Mouse (Mus musculus): ENCODE measurements around the gene Sppl2b. TPM values are rescaled to one million over a fixed set of nuclear protein-coding genes. Genes with fewer than 3 reads are reported as not detected.
A peak's percentile ranks its signal among the peaks of the same experiment; 100 is the strongest.

The Sppl2b gene
- polyA plus RNA-seq, 1 experiment from 2014 or later, result 31.9 TPM

- ATAC-seq (ENCODE audit: insufficient number of reproducible peaks, insufficient read depth, low FRiP score, low read depth), result peak; percentile 95
- H3K27me3 ChIP-seq (ENCODE audit: control insufficient read depth, insufficient read depth, low read length), result no peaks in the 10 kb centered on the region
- under 1% methylated on average over 72 of the region's 72 CpGs for WGBS
- peaks cover 7% of the 10 kb centered on the region for H3K4me1 ChIP-seq (ENCODE audit: control insufficient read depth, insufficient read depth, low read length)
- H3K9me3 ChIP-seq (ENCODE audit: control insufficient read depth, low read depth, low read length), result no peaks in the 10 kb centered on the region
- H3K9ac ChIP-seq (replicated peaks; ENCODE audit: low read depth, low read length), result peak within 1 kb of the TSS; percentile 78
- peak within 1 kb of the TSS; percentile 97 for H3K4me2 ChIP-seq (replicated peaks; ENCODE audit: low read depth, low read length)
- H3K36me3 ChIP-seq (ENCODE audit: control insufficient read depth, insufficient read depth, low read length), result peaks cover 28% of the 10 kb centered on the region
- peak within 1 kb of the TSS; percentile 64; the same call in 1 of the 2 replicates for H3K27ac ChIP-seq (ENCODE audit: low read length)
- peak within 1 kb of the TSS; percentile 73 for H3K4me3 ChIP-seq (ENCODE audit: low read depth, low read length)
Measured at GRCm38 (mm10) chr10:80900318-80901247, 45.5 kb downstream of the Sppl2b start, which contains the start of gene Timm13. Gene Timm13 (minus strand): TSS chr10:80900969.

DNA sequence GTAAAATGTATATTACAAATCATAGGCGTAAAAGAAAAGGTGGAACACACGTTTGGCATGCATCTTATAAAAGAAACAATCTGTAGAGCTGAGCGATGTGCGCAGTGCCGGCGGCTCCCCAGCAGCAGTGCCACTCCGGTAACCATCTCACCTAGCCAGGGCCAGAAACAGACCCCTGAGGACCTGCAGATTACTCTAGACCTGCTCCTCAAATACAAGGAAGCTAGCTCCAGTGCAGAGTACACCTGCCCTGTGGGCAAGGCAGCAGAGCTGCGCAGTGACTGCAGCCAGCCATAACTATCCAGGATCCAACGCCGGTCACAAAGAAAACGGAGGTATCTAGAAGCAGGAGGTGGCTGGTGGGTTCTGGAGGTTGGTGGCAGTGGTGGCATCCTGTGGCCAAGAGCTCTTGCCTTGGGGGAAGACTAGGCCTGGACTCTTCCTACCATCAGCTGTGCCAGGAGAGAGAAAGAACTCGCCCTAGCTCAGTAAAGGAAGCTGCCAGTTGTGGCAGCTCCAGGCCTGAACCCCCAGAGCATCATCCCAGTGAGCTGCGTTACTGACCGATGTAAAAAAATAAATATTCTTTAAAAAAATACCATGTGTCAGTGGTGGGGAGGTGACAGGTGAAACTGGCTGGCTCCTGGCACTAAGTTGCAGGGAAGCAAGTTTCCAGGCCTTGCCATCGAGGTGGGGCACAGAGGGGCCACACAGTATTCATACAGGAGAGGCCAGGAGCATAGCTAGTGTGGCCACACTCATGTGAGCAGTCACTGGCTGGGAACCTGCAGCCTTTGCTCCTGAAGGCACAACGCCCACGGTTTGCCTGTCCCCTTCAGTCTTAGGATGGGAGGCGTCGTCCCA lies 46.6 kb downstream of the Sppl2b start:
- H3K9me3 ChIP-seq (ENCODE audit: control insufficient read depth, low read depth, low read length), result no peaks in the 10 kb centered on the region
- 0 out of 2 replicates have a peak overlapping the region, but pooled peaks have one; percentile 3 for H3K4me3 ChIP-seq (ENCODE audit: low read depth, low read length)
- H3K9ac ChIP-seq (replicated peaks; ENCODE audit: low read depth, low read length), result no peak overlapping the region; the same call in 1 of the 2 replicates
- no peak for ATAC-seq (ENCODE audit: insufficient number of reproducible peaks, insufficient read depth, low FRiP score, low read depth)
- peaks cover 7% of the 10 kb centered on the region for H3K4me1 ChIP-seq (ENCODE audit: control insufficient read depth, insufficient read depth, low read length)
- peak overlapping the region; percentile 30 for H3K4me2 ChIP-seq (replicated peaks; ENCODE audit: low read depth, low read length)
- peak overlapping the region; percentile 39; the same call in 1 of the 2 replicates for H3K27ac ChIP-seq (ENCODE audit: low read length)
- 87% methylated on average over 19 of the region's 19 CpGs for WGBS
- no peaks in the 10 kb centered on the region for H3K27me3 ChIP-seq (ENCODE audit: control insufficient read depth, insufficient read depth, low read length)
- H3K36me3 ChIP-seq (ENCODE audit: control insufficient read depth, insufficient read depth, low read length), result peaks cover 31% of the 10 kb centered on the region

- peaks cover 7% of the 10 kb centered on the region for H3K4me1 ChIP-seq (ENCODE audit: control insufficient read depth, insufficient read depth, low read length)
- no peak overlapping the region for H3K27ac ChIP-seq (ENCODE audit: low read length)
- H3K9ac ChIP-seq (replicated peaks; ENCODE audit: low read depth, low read length), result no peak overlapping the region
- H3K36me3 ChIP-seq (ENCODE audit: control insufficient read depth, insufficient read depth, low read length), result peaks cover 34% of the 10 kb centered on the region
- H3K9me3 ChIP-seq (ENCODE audit: control insufficient read depth, low read depth, low read length), result no peaks in the 10 kb centered on the region
- H3K4me3 ChIP-seq (ENCODE audit: low read depth, low read length), result no peak overlapping the region
- H3K27me3 ChIP-seq (ENCODE audit: control insufficient read depth, insufficient read depth, low read length), result no peaks in the 10 kb centered on the region
- no peak for ATAC-seq (ENCODE audit: insufficient number of reproducible peaks, insufficient read depth, low FRiP score, low read depth)
- WGBS, result 91% methylated on average over 9 of the region's 9 CpGs
- no peak overlapping the region for H3K4me2 ChIP-seq (replicated peaks; ENCODE audit: low read depth, low read length)
Measured at GRCm38 (mm10) chr10:80902273-80902940, 47.3 kb downstream of the Sppl2b start.

GRCm38 (mm10) chr10:80903282-80903681 lies 48.2 kb downstream of the Sppl2b start:
- Histone ChIP-seq H3K27me3 (ENCODE audit: control insufficient read depth, insufficient read depth, low read length) (no peaks in the 10 kb centered on the region), H3K4me3 (ENCODE audit: low read depth, low read length) (no peak overlapping the region), H3K4me1 (ENCODE audit: control insufficient read depth, insufficient read depth, low read length) (peaks cover 7% of the 10 kb centered on the region), H3K4me2 (replicated peaks; ENCODE audit: low read depth, low read length) (no peak overlapping the region), H3K9ac (replicated peaks; ENCODE audit: low read depth, low read length) (no peak overlapping the region), H3K9me3 (ENCODE audit: control insufficient read depth, low read depth, low read length) (no peaks in the 10 kb centered on the region), H3K27ac (ENCODE audit: low read length) (no peak overlapping the region), H3K36me3 (ENCODE audit: control insufficient read depth, insufficient read depth, low read length) (peaks cover 43% of the 10 kb centered on the region)
- no peak for ATAC-seq (ENCODE audit: insufficient number of reproducible peaks, insufficient read depth, low FRiP score, low read depth)
- 90% methylated on average over 10 of the region's 10 CpGs for WGBS

- 90% methylated on average over 28 of the region's 28 CpGs for WGBS
- no peaks in the 10 kb centered on the region for H3K27me3 ChIP-seq (ENCODE audit: control insufficient read depth, insufficient read depth, low read length)
- no peak overlapping the region for H3K9ac ChIP-seq (replicated peaks; ENCODE audit: low read depth, low read length)
- H3K9me3 ChIP-seq (ENCODE audit: control insufficient read depth, low read depth, low read length), result no peaks in the 10 kb centered on the region
- H3K4me2 ChIP-seq (replicated peaks; ENCODE audit: low read depth, low read length), result no peak overlapping the region
- no peak overlapping the region for H3K4me3 ChIP-seq (ENCODE audit: low read depth, low read length)
- ATAC-seq (ENCODE audit: insufficient number of reproducible peaks, insufficient read depth, low FRiP score, low read depth), result no peak
- peaks cover 7% of the 10 kb centered on the region for H3K4me1 ChIP-seq (ENCODE audit: control insufficient read depth, insufficient read depth, low read length)
- H3K27ac ChIP-seq (ENCODE audit: low read length), result no peak overlapping the region
- H3K36me3 ChIP-seq (ENCODE audit: control insufficient read depth, insufficient read depth, low read length), result peaks cover 45% of the 10 kb centered on the region
Measured at GRCm38 (mm10) chr10:80904004-80904693, 49.1 kb downstream of the Sppl2b start.

DNA sequence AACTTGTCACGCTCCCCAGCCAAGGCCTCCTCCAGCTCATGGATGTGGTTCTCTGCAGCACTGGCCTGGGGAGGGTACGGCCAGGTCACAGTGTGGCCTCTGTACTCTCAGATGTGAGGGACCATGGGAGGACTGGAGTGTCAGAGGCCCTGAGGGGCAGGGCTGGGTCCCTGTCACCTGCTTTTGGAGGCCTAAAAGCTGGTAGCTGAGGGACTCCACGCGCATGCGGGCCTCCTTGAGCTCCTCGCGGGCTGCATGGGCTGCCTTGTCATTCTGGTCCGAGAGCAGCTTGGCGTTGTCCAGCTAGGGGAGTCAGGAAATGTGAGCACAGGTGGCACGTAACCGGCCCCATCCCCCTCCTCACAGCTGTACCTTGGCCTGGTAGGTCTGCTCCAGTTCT lies 49.6 kb downstream of the Sppl2b start:
- WGBS, result 93% methylated on average over 11 of the region's 11 CpGs
- H3K4me1 ChIP-seq (ENCODE audit: control insufficient read depth, insufficient read depth, low read length), result peaks cover 3% of the 10 kb centered on the region
- no peaks in the 10 kb centered on the region for H3K27me3 ChIP-seq (ENCODE audit: control insufficient read depth, insufficient read depth, low read length)
- no peak overlapping the region for H3K4me3 ChIP-seq (ENCODE audit: low read depth, low read length)
- no peak overlapping the region for H3K4me2 ChIP-seq (replicated peaks; ENCODE audit: low read depth, low read length)
- H3K9me3 ChIP-seq (ENCODE audit: control insufficient read depth, low read depth, low read length), result no peaks in the 10 kb centered on the region
- ATAC-seq (ENCODE audit: insufficient number of reproducible peaks, insufficient read depth, low FRiP score, low read depth), result no peak
- H3K9ac ChIP-seq (replicated peaks; ENCODE audit: low read depth, low read length), result no peak overlapping the region
- no peak overlapping the region for H3K27ac ChIP-seq (ENCODE audit: low read length)
- H3K36me3 ChIP-seq (ENCODE audit: control insufficient read depth, insufficient read depth, low read length), result peaks cover 51% of the 10 kb centered on the region

- 94% methylated on average over 22 of the region's 22 CpGs for WGBS
- H3K9me3 ChIP-seq (ENCODE audit: control insufficient read depth, low read depth, low read length), result no peaks in the 10 kb centered on the region
- H3K27me3 ChIP-seq (ENCODE audit: control insufficient read depth, insufficient read depth, low read length), result no peaks in the 10 kb centered on the region
- H3K4me2 ChIP-seq (replicated peaks; ENCODE audit: low read depth, low read length), result no peak overlapping the region
- H3K36me3 ChIP-seq (ENCODE audit: control insufficient read depth, insufficient read depth, low read length), result peaks cover 45% of the 10 kb centered on the region
- no peak overlapping the region for H3K4me3 ChIP-seq (ENCODE audit: low read depth, low read length)
- ATAC-seq (ENCODE audit: insufficient number of reproducible peaks, insufficient read depth, low FRiP score, low read depth), result no peak
- H3K27ac ChIP-seq (ENCODE audit: low read length), result no peak overlapping the region
- H3K4me1 ChIP-seq (ENCODE audit: control insufficient read depth, insufficient read depth, low read length), result no peaks in the 10 kb centered on the region
- H3K9ac ChIP-seq (replicated peaks; ENCODE audit: low read depth, low read length), result no peak overlapping the region
Measured at GRCm38 (mm10) chr10:80909375-80910162, 54.5 kb downstream of the Sppl2b start.

Data from stomach, embryonic 14.5 days (tissue).